Mouse (Mus musculus) limb, embryonic 13.5 days (tissue): ENCODE measurements at regions not wholly inside any gene's neighbourhood (a gene's known extent, or its start where the extent isn't known, plus 50 kb on each side); places are given as distances from the start of the nearest gene placed in this dataset.

Experiments used
- ATAC-seq: fragments of 200-750 bp; cut with Nextera tagmentation; 2 replicates; pipeline ENCODE4 v1.8.0; 2017; ENCODE audit warnings: low read depth, moderate number of reproducible peaks, moderate TSS enrichment; ENCODE audit not compliant: low FRiP score
- H3K27ac ChIP-seq: fragments of 300-500 bp; sonication (generic); 2 replicates; pipeline ENCODE4 v1.5.1; 2015; ENCODE audit warnings: inconsistent platforms, mild to moderate bottlenecking, moderate library complexity
- H3K27me3 ChIP-seq: fragments of 300-500 bp; sonication (generic); 2 replicates; pipeline ENCODE4 v1.6.1; 2015; ENCODE audit warnings: mild to moderate bottlenecking, inconsistent platforms
- H3K36me3 ChIP-seq: fragments of 300-500 bp; sonication (generic); 2 replicates; pipeline ENCODE4 v1.6.1; 2015; ENCODE audit warnings: inconsistent platforms, mild to moderate bottlenecking, moderate library complexity
- H3K4me1 ChIP-seq: fragments of 300-500 bp; sonication (generic); 2 replicates; pipeline ENCODE4 v1.6.1; 2015; ENCODE audit warnings: inconsistent platforms
- H3K4me2 ChIP-seq: fragments of 300-500 bp; sonication (generic); replicated peaks from 2 replicates; pipeline ENCODE4 v1.6.1; 2015; ENCODE audit warnings: inconsistent platforms, mild to moderate bottlenecking, moderate library complexity
- H3K4me3 ChIP-seq: fragments of 300-500 bp; sonication (generic); 2 replicates; pipeline ENCODE4 v1.5.1; 2015; ENCODE audit warnings: moderate library complexity, mild to moderate bottlenecking, inconsistent platforms
- H3K9ac ChIP-seq: fragments of 300-500 bp; sonication (generic); 2 replicates; pipeline ENCODE4 v1.6.1; 2015; ENCODE audit warnings: mild to moderate bottlenecking, inconsistent platforms
- H3K9me3 ChIP-seq: fragments of 300-500 bp; sonication (generic); 2 replicates; pipeline ENCODE4 v1.6.1; 2016; ENCODE audit warnings: inconsistent platforms
- WGBS: fragments of 180-500 bp; shearing (Covaris S2); methylation state at CpG from one replicate; pipeline ENCODE4 v1.1.7; 2015; 5-methylcytosine and 5-hydroxymethylcytosine counted together

DNA sequence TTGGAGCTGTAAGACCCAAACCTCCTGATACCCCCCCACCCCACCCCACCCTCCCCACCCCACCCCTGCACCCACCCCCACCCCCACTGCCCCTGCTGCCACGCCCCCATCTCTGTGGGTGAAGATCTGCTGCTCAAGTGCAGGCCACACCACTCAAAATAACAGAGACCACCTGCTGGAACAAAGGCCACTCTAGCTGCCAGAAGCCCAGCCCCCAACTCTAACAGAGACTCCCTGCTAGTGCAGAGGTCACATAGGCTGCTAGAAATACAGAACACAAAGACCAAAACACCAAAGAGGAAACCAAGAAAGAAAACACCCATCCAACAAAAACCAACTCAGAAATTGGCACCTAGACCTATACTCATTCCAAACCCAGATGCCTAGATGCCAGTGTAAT, 58.9 kb downstream of the Olfr267 start:
- Histone ChIP-seq H3K4me2 (no peak overlapping the region), H3K9me3 (no peaks in the 10 kb centered on the region), H3K4me3 (no peak overlapping the region), H3K27me3 (no peaks in the 10 kb centered on the region), H3K36me3 (no peaks in the 10 kb centered on the region), H3K27ac (no peak overlapping the region), H3K9ac (no peak overlapping the region), H3K4me1 (peaks cover 37% of the 10 kb centered on the region)
- no peak for ATAC-seq
- WGBS = 27% methylated on average over 1 of the region's 1 CpGs

DNA sequence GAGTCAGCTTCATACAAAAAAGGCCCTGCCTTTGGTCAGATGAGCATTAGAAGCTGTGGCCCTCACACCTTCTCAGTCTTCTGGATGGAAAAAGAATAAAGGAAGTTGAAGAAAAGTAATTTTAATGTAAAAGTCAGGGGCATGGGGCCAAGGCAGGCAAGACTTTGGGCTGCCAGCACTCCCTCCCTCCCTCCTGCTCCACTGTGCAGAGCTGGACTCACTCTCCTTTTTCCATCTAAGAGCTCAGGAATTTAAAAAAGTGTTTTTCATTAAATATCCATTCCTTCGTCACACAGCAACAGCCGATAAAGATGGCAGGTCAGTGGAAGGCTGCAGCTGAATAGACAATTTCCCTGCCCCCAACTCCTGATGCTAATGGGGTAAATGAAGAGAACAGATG, 61.1 kb downstream of the Olfr267 start:
- H3K9ac ChIP-seq = no peak overlapping the region
- H3K4me1 ChIP-seq = peaks cover 56% of the 10 kb centered on the region
- H3K27me3 ChIP-seq = no peaks in the 10 kb centered on the region
- WGBS = 8% methylated on average over 2 of the region's 2 CpGs
- no peaks in the 10 kb centered on the region for H3K9me3 ChIP-seq
- H3K36me3 ChIP-seq = no peaks in the 10 kb centered on the region
- peak overlapping the region; percentile 88 for H3K27ac ChIP-seq
- no peak overlapping the region for H3K4me3 ChIP-seq
- ATAC-seq = peak; percentile 70
- H3K4me2 ChIP-seq = peak overlapping the region; percentile 9; the same call in 1 of the 2 replicates

DNA sequence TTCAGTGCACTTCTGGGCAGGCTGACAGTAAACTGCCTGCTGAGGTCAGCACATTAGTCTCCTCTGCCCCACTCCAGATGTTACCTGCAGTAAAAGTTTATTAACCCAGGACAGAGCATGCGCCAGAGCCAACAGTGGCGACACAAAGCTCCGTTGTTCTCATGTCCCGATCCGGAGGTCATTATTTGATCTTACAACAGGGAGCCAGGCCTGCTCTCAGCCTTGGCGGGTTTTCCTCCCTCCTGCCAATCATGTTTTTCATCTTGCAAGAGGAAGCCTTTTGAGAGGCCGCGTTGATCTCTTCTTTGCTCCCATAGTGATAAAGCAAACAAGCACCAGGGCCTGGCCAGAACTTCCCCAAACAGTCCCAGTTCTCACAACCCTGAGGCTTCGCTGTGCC, 64.7 kb downstream of the Olfr267 start:
- H3K4me1 ChIP-seq = peaks cover 55% of the 10 kb centered on the region
- no peaks in the 10 kb centered on the region for H3K9me3 ChIP-seq
- no peak overlapping the region for H3K9ac ChIP-seq
- peak overlapping the region; percentile 89 for H3K27ac ChIP-seq
- no peaks in the 10 kb centered on the region for H3K27me3 ChIP-seq
- no peaks in the 10 kb centered on the region for H3K36me3 ChIP-seq
- H3K4me2 ChIP-seq = peak overlapping the region; percentile 27
- H3K4me3 ChIP-seq = no peak overlapping the region
- WGBS = 16% methylated on average over 9 of the region's 9 CpGs
- ATAC-seq = peak; percentile 90

DNA sequence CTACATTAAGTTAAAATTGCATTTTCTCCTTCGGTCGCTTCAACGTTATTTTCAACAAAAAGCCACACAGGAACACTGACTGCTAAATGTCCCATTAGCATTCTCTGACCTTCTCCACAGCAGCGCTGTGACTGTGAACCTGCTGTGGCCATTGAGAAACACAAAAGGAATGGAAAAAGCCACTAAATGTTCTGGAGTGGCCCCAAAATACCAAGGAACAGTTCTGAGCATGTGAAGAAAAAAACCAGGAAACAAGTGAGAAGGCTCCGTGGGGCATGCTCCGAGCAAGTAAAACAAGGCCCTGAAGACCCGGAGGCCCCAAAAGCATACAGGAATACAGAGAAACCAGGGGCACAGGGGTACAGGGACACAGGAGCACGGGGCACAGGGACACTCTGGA, 66.8 kb downstream of the Olfr267 start:
- H3K27me3 ChIP-seq = no peaks in the 10 kb centered on the region
- H3K9ac ChIP-seq = no peak overlapping the region
- no peaks in the 10 kb centered on the region for H3K36me3 ChIP-seq
- WGBS = 69% methylated on average over 8 of the region's 8 CpGs
- H3K4me2 ChIP-seq = no peak overlapping the region
- no peak overlapping the region for H3K27ac ChIP-seq
- no peak overlapping the region for H3K4me3 ChIP-seq
- H3K9me3 ChIP-seq = no peaks in the 10 kb centered on the region
- ATAC-seq = no peak
- peaks cover 49% of the 10 kb centered on the region for H3K4me1 ChIP-seq

DNA sequence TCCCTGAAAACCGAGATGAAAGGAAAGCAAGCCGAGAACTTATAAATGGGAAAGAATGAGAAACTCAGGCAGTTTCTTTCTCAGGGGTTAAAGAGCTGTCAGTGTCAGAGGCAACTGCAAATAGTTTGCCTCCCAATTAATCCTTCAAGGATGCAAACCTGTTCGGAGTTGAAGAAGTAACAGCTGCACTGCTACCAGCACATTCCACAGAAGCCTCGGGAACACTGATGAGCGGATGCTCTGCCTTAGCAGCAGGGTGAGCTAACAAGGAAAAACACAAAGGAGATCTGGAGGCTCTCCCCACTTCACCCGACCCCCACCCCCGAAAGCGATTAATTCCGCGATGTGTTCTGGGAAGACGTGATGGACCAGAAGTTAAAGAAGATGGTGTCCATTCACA, 71.1 kb downstream of the Olfr267 start:
- 38% methylated on average over 11 of the region's 11 CpGs for WGBS
- Histone ChIP-seq H3K36me3 (no peaks in the 10 kb centered on the region), H3K9ac (no peak overlapping the region), H3K4me3 (no peak overlapping the region), H3K27me3 (no peaks in the 10 kb centered on the region), H3K4me2 (no peak overlapping the region), H3K9me3 (no peaks in the 10 kb centered on the region), H3K4me1 (peaks cover 53% of the 10 kb centered on the region), H3K27ac (no peak overlapping the region; the same call in 1 of the 2 replicates)
- peak; percentile 36; the same call in 1 of the 2 replicates for ATAC-seq

DNA sequence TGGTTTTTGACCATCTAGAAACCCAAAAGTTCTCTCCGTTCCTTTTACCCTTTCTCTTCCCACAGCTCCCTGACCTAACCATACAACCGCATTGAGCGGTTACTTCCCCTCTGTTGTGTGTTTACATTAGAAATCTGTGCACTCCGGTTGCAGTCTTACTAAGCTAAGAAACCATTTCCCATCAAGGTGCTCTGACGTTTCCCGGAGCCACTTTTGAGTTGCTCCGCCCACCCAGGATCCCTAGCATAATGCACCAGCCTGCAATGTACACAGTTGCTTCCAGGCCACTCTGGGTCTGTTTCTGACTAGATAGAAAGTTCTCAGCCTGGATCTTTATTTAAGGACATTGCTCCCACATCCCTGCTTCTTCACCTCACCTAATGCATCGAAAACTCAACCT, 71.7 kb downstream of the Olfr267 start:
- no peaks in the 10 kb centered on the region for H3K9me3 ChIP-seq
- H3K27me3 ChIP-seq = no peaks in the 10 kb centered on the region
- H3K27ac ChIP-seq = no peak overlapping the region
- no peak overlapping the region for H3K4me3 ChIP-seq
- H3K9ac ChIP-seq = no peak overlapping the region
- no peaks in the 10 kb centered on the region for H3K36me3 ChIP-seq
- H3K4me1 ChIP-seq = peaks cover 55% of the 10 kb centered on the region
- WGBS = 78% methylated on average over 8 of the region's 8 CpGs
- no peak overlapping the region for H3K4me2 ChIP-seq
- ATAC-seq = no peak

DNA sequence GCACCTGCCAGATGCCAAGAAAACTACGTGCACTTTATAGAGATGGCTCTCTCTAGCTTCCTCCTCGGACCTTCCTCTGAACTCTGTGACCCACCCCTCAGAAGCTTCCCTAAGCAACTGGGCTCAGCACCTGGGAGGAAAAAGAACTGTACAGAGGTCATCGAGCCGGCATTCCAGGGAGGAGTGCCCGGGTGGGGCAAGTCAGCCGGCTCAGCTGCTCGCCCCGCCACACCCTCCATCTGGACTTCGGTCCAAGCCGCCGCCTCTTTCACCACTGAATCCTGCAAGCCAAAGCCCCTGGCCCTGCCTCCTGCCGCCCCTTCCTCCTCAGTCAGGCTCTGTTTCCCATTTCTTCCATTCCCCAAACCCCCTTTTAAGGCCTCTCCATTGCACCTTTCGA, 73.3 kb downstream of the Olfr267 start:
- Histone ChIP-seq H3K27ac (no peak overlapping the region), H3K4me3 (no peak overlapping the region), H3K4me1 (peaks cover 50% of the 10 kb centered on the region), H3K36me3 (no peaks in the 10 kb centered on the region), H3K9ac (no peak overlapping the region), H3K27me3 (no peaks in the 10 kb centered on the region), H3K4me2 (0 out of 2 replicates have a peak overlapping the region, but pooled peaks have one; percentile 15), H3K9me3 (peaks cover 7% of the 10 kb centered on the region; the same call in 1 of the 2 replicates)
- 22% methylated on average over 13 of the region's 13 CpGs for WGBS
- ATAC-seq = no peak

DNA sequence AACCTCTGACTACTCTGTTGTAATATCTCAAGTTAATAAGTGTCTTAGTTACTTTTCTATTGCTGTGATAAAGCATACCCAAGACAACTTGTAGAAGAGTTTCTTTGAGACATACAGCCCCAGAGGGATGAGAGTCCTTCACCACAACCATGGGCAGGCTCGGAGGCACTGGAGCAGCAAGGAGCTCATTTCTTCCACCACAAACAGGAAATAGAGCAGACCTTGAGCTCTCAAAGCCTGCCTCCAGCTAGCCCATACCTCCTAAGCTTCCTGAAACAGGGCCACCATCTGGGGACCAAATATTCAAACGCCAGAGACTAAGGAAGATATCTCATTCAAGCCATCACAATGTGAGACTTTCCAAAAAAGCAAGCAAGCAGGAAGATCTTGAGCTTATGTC, 74.6 kb downstream of the Olfr267 start:
- H3K27me3 ChIP-seq = no peaks in the 10 kb centered on the region
- H3K27ac ChIP-seq = no peak overlapping the region
- no peaks in the 10 kb centered on the region for H3K36me3 ChIP-seq
- H3K9ac ChIP-seq = no peak overlapping the region
- no peak overlapping the region for H3K4me2 ChIP-seq
- H3K9me3 ChIP-seq = peaks cover 10% of the 10 kb centered on the region; the same call in 1 of the 2 replicates
- no peak overlapping the region for H3K4me3 ChIP-seq
- no peak for ATAC-seq
- H3K4me1 ChIP-seq = peaks cover 50% of the 10 kb centered on the region
- 55% methylated on average over 2 of the region's 2 CpGs for whole genome bisulfite sequencing

DNA sequence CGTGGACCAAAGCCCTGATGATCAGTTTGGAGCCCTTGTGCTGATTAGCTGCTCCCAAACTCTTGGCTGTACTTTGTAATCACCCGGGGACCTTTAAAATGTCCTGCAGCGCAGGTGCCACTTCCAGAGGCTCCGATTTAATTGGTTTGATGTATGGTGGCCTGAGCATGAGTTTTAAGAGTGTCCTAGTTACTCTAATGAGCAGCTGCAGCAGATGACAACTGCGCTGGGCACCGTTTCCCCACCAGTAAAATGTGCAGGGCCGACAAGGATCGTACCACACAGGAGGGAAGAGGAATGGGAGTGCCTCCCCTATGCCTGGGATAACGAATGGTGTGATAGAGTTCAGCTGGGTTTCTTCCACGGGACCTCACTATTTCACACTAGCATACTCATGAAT, 75.3 kb downstream of the Olfr267 start:
- Histone ChIP-seq H3K4me2 (no peak overlapping the region), H3K9ac (no peak overlapping the region), H3K36me3 (no peaks in the 10 kb centered on the region), H3K4me1 (peaks cover 50% of the 10 kb centered on the region), H3K27me3 (no peaks in the 10 kb centered on the region), H3K9me3 (peaks cover 10% of the 10 kb centered on the region; the same call in 1 of the 2 replicates), H3K4me3 (no peak overlapping the region), H3K27ac (no peak overlapping the region)
- 20% methylated on average over 10 of the region's 10 CpGs for WGBS
- ATAC-seq = no peak

DNA sequence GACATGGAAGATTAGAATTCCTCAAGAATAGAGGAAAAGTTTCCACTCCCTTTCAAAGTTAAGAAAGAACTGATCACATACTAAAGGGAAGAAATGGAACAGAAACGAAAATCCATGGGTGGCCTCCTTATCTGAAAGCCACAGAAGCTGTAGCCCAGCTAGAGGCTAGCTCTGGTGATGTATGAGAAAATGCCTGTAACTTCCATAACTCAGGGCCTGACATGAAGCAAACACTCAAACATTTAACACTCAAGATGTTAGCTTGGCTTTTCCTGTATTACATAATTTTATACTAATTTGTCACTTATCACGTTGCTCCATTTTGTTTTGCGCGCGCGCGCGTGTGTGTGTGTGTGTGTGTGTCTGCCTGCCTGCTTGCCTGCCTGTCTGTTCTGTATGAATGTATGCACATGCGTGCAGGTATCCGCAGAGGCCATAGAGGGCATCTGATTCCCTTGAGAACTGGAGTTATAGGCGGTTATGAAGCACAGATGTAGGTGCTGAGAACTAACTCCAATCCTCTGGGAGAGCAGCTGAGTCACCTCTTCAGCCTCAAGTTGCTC, 88.2 kb downstream of the Olfr267 start:
- Histone ChIP-seq H3K36me3 (no peaks in the 10 kb centered on the region), H3K4me2 (no peak overlapping the region), H3K27ac (no peak overlapping the region), H3K4me1 (no peaks in the 10 kb centered on the region), H3K27me3 (no peaks in the 10 kb centered on the region), H3K4me3 (no peak overlapping the region), H3K9ac (no peak overlapping the region), H3K9me3 (0 out of 2 replicates have a peak, but pooled peaks cover 3% of the 10 kb centered on the region)
- ATAC-seq = no peak
- WGBS = 91% methylated on average over 11 of the region's 11 CpGs

DNA sequence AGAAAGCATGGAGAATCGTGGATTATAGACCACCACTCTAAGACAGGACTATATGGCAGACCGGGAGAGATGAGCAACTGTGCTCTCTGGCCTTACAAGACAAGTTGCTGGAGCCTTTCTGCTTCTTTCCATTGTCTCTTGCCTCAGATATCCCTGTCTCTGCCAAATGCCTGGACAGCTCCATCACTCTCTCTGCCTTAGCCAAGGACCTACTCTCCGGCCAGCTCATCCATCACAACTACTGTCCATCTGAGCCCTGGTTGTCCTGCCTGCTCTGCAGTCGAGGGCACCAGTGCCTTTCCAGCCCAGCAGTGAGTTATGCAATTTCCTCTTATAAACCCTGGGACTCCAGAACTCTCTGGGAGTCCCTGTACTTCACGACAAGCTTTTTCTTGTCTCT, 88.7 kb downstream of the Olfr267 start:
- Histone ChIP-seq H3K4me2 (no peak overlapping the region), H3K4me1 (no peaks in the 10 kb centered on the region), H3K27ac (no peak overlapping the region), H3K36me3 (no peaks in the 10 kb centered on the region), H3K9ac (no peak overlapping the region), H3K27me3 (no peaks in the 10 kb centered on the region), H3K4me3 (no peak overlapping the region), H3K9me3 (0 out of 2 replicates have a peak, but pooled peaks cover 3% of the 10 kb centered on the region)
- no peak for ATAC-seq
- 68% methylated on average over 5 of the region's 5 CpGs for WGBS

DNA sequence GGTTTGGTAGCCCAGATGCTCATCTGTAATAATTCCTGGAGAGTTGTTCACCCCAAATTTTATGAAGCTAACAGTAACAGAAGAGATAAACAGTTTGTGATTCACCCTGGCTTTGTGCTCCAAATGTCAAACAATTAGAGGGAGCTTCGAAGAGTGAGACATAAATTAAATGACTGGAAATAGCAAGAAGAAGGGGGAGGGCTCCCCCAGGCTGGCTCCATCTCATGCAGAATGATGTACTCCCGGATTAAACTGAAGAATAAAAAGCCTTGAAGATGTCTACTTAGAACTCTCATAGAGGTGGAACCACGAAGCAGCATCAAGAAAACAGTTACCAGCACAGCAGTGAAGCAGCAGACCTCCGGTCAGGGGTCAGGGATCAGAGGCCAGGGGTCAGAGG, 90.8 kb downstream of the Olfr267 start:
- Histone ChIP-seq H3K4me2 (no peak overlapping the region), H3K9ac (no peak overlapping the region), H3K4me3 (no peak overlapping the region), H3K36me3 (no peaks in the 10 kb centered on the region), H3K9me3 (0 out of 2 replicates have a peak, but pooled peaks cover under 1% of the 10 kb centered on the region), H3K4me1 (no peaks in the 10 kb centered on the region), H3K27ac (no peak overlapping the region), H3K27me3 (no peaks in the 10 kb centered on the region)
- 73% methylated on average over 4 of the region's 4 CpGs for WGBS
- ATAC-seq = no peak

DNA sequence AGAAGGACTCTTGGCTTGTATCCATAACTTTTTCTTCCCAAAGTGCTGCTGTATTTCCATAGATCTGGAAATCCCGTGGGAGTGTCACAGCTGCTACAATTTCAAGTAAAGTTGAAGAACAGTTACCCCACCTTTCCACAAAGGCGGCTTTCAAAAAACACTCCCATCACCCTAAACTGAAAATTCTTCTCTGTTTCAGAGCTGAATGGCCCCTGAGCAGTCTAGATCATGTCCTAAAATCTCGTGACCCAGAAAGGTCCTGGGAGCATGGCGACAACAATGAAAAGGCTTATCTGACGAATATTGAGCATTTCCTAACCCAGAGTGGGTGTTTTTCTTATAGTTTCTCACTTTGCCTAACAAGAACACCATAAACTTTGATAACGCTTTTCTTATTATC, 92.2 kb downstream of the Olfr267 start:
- Histone ChIP-seq H3K4me2 (no peak overlapping the region), H3K9me3 (no peaks in the 10 kb centered on the region), H3K4me1 (no peaks in the 10 kb centered on the region), H3K9ac (no peak overlapping the region), H3K4me3 (no peak overlapping the region), H3K36me3 (no peaks in the 10 kb centered on the region), H3K27me3 (no peaks in the 10 kb centered on the region), H3K27ac (no peak overlapping the region)
- WGBS = 87% methylated on average over 6 of the region's 6 CpGs
- ATAC-seq = no peak
